Mouse (Mus musculus) left cerebral cortex, postnatal 25 days (tissue): ENCODE results near the gene C1rl. TPM values are rescaled to one million over a fixed set of nuclear protein-coding genes. Genes with fewer than 3 reads are reported as not detected.

Experiments
- DNase-seq, 2 experiments: peaks; one replicate each; pipeline ENCODE4 v3.0.0; 2022; ENCODE audit warnings: low spot score in 2 of 2, mixed read lengths in 1 of 2
- intact Hi-C: fragments of 180-260 bp; cut with DNase I; formaldehyde crosslinking; loops from one replicate; pipeline ENCODE4 v1.15.1; 2025
- total RNA-seq, 2 experiments: library from RNA; stranded (reverse); gene quantifications; 2 replicates each; pipeline ENCODE4 v1.2.3; 2021

C1rl gene
- total RNA-seq = under 1 TPM; 0.11 to 0.32 TPM

GRCm38 (mm10) chr6:124492842-124493561, at the start of gene C1rl:
Gene C1rl (plus strand): TSS chr6:124493113.
- intact Hi-C loops = loop anchor here (2.0 kb wide), 1 partner anchor 52 kb away; no protein-coding TSS in a partner anchor
- peak; percentile 65 to 80 for DNase-seq

GRCm38 (mm10) chr6:124443338-124443737, 49.6 kb upstream of the C1rl start:
- intact Hi-C loops = no loop called here
- no peak for DNase-seq

GRCm38 (mm10) chr6:124446024-124446423, 46.9 kb upstream of the C1rl start:
- no peak for DNase-seq
- intact Hi-C loops = no loop called here

GRCm38 (mm10) chr6:124446459-124446858, 46.5 kb upstream of the C1rl start:
- intact Hi-C loops = no loop called here
- no peak for DNase-seq

- no peak for DNase-seq
- intact Hi-C loops = no loop called here
These were observed 45.6 kb upstream of the C1rl start for GRCm38 (mm10) chr6:124447356-124447755.

GRCm38 (mm10) chr6:124448186-124448852, 44.6 kb upstream of the C1rl start:
- intact Hi-C loops = no loop called here
- DNase-seq = no peak

- DNase-seq = no peak
- intact Hi-C loops = no loop called here
These were observed 43.8 kb upstream of the C1rl start for GRCm38 (mm10) chr6:124448959-124449667.

- intact Hi-C loops = no loop called here
These were observed 43.1 kb upstream of the C1rl start for GRCm38 (mm10) chr6:124449668-124450383.

GRCm38 (mm10) chr6:124451995-124452394, 40.9 kb upstream of the C1rl start:
- intact Hi-C loops = no loop called here
- DNase-seq = no peak

More at GRCm38 (mm10) chr6:124449668-124450383, 43.1 kb upstream of the C1rl start:
- no peak for DNase-seq

GRCm38 (mm10) chr6:124453756-124454155, 39.2 kb upstream of the C1rl start:
- intact Hi-C loops = no loop called here
- DNase-seq = no peak

- intact Hi-C loops = no loop called here
- no peak for DNase-seq
These were observed 36.7 kb upstream of the C1rl start for GRCm38 (mm10) chr6:124456243-124456642.

GRCm38 (mm10) chr6:124457827-124458226, 35.1 kb upstream of the C1rl start:
- intact Hi-C loops = no loop called here
- no peak for DNase-seq

- intact Hi-C loops = no loop called here
- DNase-seq = no peak
These were observed 34.4 kb upstream of the C1rl start for GRCm38 (mm10) chr6:124458505-124458904.

- DNase-seq = no peak
- intact Hi-C loops = no loop called here
These were observed 33.5 kb upstream of the C1rl start for GRCm38 (mm10) chr6:124459388-124459787.

GRCm38 (mm10) chr6:124463881-124464291, 29.0 kb upstream of the C1rl start:
- intact Hi-C loops = loop anchor here (1.0 kb wide), 1 partner anchor 49 kb away; the partner anchor contains the start of gene Pex5
- peak; percentile 23 to 30 for DNase-seq

GRCm38 (mm10) chr6:124464305-124465271, 28.3 kb upstream of the C1rl start, which contains the start of gene Clstn3:
Gene Clstn3 (minus strand): TSS chr6:124464794.
- DNase-seq = peak; percentile 93 to 97
- intact Hi-C loops = loop anchor here (1.0 kb wide), 1 partner anchor 49 kb away; the partner anchor contains the start of gene Pex5

- no peak for DNase-seq
- intact Hi-C loops = no loop called here
These were observed 27.6 kb upstream of the C1rl start for GRCm38 (mm10) chr6:124465299-124465698.

- peak in 1 of 2 experiments; percentile 21 for DNase-seq
- intact Hi-C loops = no loop called here
These were observed 27.2 kb upstream of the C1rl start for GRCm38 (mm10) chr6:124465729-124466128.
